Mouse (Mus musculus) cortical plate, adult 2 months (tissue): ENCODE data around the gene Itgb3.

ENCODE experiments used
- CTCF ChIP-seq: fragments of 200-500 bp; IDR thresholded peaks from 2 replicates; pipeline ENCODE4 v1.5.1; 2011; ENCODE audit warnings: mild to moderate bottlenecking, control low read depth, low read length; ENCODE audit not compliant: insufficient read depth; ENCODE audit errors: extremely low read depth
- POLR2A ChIP-seq: fragments of 200-500 bp; IDR thresholded peaks from 2 replicates; pipeline ENCODE4 v1.6.1; 2011; ENCODE audit warnings: mild to moderate bottlenecking, low read length, control low read depth; ENCODE audit not compliant: insufficient read depth; ENCODE audit errors: extremely low read depth

DNA sequence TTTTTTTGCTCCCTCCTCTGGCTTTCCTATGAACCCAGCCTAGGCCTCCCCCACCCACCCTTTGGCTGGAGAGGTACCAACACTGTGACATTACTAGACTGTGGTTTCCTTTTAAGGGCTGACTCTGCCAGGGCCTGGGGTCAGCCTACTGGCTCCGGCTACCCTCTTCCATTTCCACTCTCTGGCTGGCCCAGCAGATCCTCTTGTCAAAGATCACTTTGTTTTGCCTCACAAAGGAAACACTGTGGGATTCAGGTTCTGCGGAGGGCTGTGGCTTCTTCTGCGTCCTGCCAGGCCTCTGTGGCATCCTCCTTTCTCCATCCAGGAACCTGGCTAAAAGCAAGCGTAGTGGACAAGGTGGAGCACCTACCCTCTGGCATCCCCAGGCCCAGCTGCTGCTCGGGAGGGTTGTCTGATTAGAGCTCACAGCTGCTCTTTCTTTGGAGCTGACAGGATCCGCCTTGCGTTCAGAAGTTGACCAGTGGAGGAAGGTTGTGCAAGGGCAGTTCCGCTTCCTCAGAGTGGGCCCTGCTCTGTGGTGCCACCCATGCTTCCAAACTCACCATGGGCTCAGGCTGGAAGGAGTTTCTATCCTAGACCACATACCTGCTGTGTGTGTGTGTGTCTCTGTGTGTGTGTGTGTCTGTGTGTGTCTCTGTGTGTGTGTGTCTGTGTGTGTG is 39.5 kb downstream of the Itgb3 start:
- no peak for TF ChIP-seq POLR2A
- no peak for TF ChIP-seq CTCF
